Mouse (Mus musculus) myocyte (in vitro differentiated cells): ENCODE measurements around the gene Tle6. TPM values are rescaled to one million over a fixed set of nuclear protein-coding genes. Genes with fewer than 3 reads are reported as not detected.

ENCODE experiments used
- H3K27me3 ChIP-seq: one replicate; pipeline ENCODE4 v1.6.1; 2011; ENCODE audit not compliant: control insufficient read depth, insufficient read depth, insufficient read length
- H3K36me3 ChIP-seq: one replicate; pipeline ENCODE4 v1.6.1; 2011; ENCODE audit not compliant: control insufficient read depth, insufficient read depth
- H3K4me2 ChIP-seq: one replicate; pipeline ENCODE4 v1.6.1; 2011; ENCODE audit warnings: low read depth, control low read depth
- H3K4me3 ChIP-seq: one replicate; pipeline ENCODE4 v1.5.1; 2011; ENCODE audit warnings: mild to moderate bottlenecking, control low read depth, moderate library complexity
- H3K79me2 ChIP-seq: one replicate; pipeline ENCODE4 v1.6.1; 2011; ENCODE audit not compliant: control insufficient read depth, insufficient read depth
- H3ac ChIP-seq: one replicate; pipeline ENCODE4 v1.6.1; 2011; ENCODE audit not compliant: control insufficient read depth, insufficient read length
- CEBPB ChIP-seq: IDR thresholded peaks from 2 replicates; pipeline ENCODE4 v1.6.1; 2011; ENCODE audit warnings: mild to moderate bottlenecking, moderate library complexity; ENCODE audit not compliant: poor library complexity, insufficient read depth, severe bottlenecking
- E2F4 ChIP-seq: IDR thresholded peaks from one replicate; pipeline ENCODE4 v1.6.1; 2011; ENCODE audit warnings: mild to moderate bottlenecking, control low read depth, moderate library complexity; ENCODE audit not compliant: insufficient read depth
- MAX ChIP-seq: IDR thresholded peaks from one replicate; pipeline ENCODE4 v1.6.1; 2011; ENCODE audit warnings: low read depth, mild to moderate bottlenecking, control low read depth
- MYOD1 ChIP-seq, 3 experiments: IDR thresholded peaks; one replicate each; pipeline ENCODE4 v1.6.1; 2011; ENCODE audit warnings: control low read depth in 2 of 3, low read depth in 2 of 3, mild to moderate bottlenecking in 2 of 3, moderate library complexity in 1 of 3; ENCODE audit not compliant: insufficient read length in 2 of 3, control insufficient read depth in 1 of 3
- MYOG ChIP-seq, 3 experiments: IDR thresholded peaks; one replicate each; pipeline ENCODE4 v1.6.1; 2011; ENCODE audit warnings: control low read depth in 2 of 3, low read depth in 2 of 3, mild to moderate bottlenecking in 2 of 3; ENCODE audit not compliant: insufficient read length in 2 of 3, control insufficient read depth in 1 of 3, insufficient read depth in 1 of 3
- POLR2A ChIP-seq: IDR thresholded peaks from one replicate; pipeline ENCODE4 v1.6.1; 2011; ENCODE audit warnings: low read depth, mild to moderate bottlenecking, control low read depth, moderate library complexity; ENCODE audit not compliant: insufficient read length
- POLR2AphosphoS2 ChIP-seq: IDR thresholded peaks from one replicate; pipeline ENCODE4 v1.6.1; 2011; ENCODE audit warnings: low read depth, control low read depth; ENCODE audit not compliant: insufficient read length
- REST ChIP-seq: IDR thresholded peaks from one replicate; pipeline ENCODE4 v1.6.1; 2011; ENCODE audit warnings: mild to moderate bottlenecking, control low read depth, moderate library complexity; ENCODE audit not compliant: insufficient read depth, insufficient read length
- SRF ChIP-seq: IDR thresholded peaks from one replicate; pipeline ENCODE4 v1.6.1; 2011; ENCODE audit warnings: low read depth; ENCODE audit not compliant: control insufficient read depth, insufficient read length
- TCF12 ChIP-seq: IDR thresholded peaks from one replicate; pipeline ENCODE4 v1.6.1; 2011; ENCODE audit warnings: mild to moderate bottlenecking, control low read depth; ENCODE audit not compliant: poor library complexity, insufficient read depth, severe bottlenecking
- TCF3 ChIP-seq: IDR thresholded peaks from one replicate; pipeline ENCODE4 v1.6.1; 2011; ENCODE audit warnings: low read depth, control low read depth; ENCODE audit not compliant: insufficient read length
- USF1 ChIP-seq: IDR thresholded peaks from one replicate; pipeline ENCODE4 v1.6.1; 2011; ENCODE audit warnings: low read depth, mild to moderate bottlenecking, control low read depth, moderate library complexity
- polyA plus RNA-seq: library from polyadenylated mRNA; unstranded; fragments of >200 nt; fragmentation: generic; extraction: Trizol; gene quantifications from one replicate; pipeline ENCODE4 v1.2.1, GENCODE M21; 2012; ENCODE audit warnings: missing spikeins

Tle6 gene
- polyA plus RNA-seq, 1 experiment = 15.3 TPM

- TF ChIP-seq TCF12 = no peak
- no peak for TF ChIP-seq REST
- no peak for TF ChIP-seq MYOD1 (IDR thresholded peaks at IDR 0.05; ENCODE audit: control insufficient read depth in 1 of 3, insufficient read length in 2 of 3, low read depth in 2 of 3)
- no peak for TF ChIP-seq POLR2A
- TF ChIP-seq CEBPB = no peak
- no peak for TF ChIP-seq E2F4
- no peak for TF ChIP-seq TCF3
- TF ChIP-seq POLR2AphosphoS2 = no peak
- TF ChIP-seq SRF = no peak
- TF ChIP-seq MYOG (IDR thresholded peaks at IDR 0.05; ENCODE audit: control insufficient read depth in 1 of 3, insufficient read depth in 1 of 3, insufficient read length in 2 of 3, low read depth in 2 of 3) = no peak
- no peak for TF ChIP-seq USF1
- TF ChIP-seq MAX = no peak
Measured at GRCm38 (mm10) chr10:81553807-81554755, 46.8 kb downstream of the Tle6 start.

GRCm38 (mm10) chr10:81553232-81553631 is 47.6 kb downstream of the Tle6 start:
- H3K4me2 ChIP-seq = no peak overlapping the region
- H3ac ChIP-seq = no peak overlapping the region
- TF ChIP-seq REST (no peak), MAX (no peak), CEBPB (no peak), TCF12 (no peak), POLR2A (no peak), SRF (no peak), MYOG (IDR thresholded peaks at IDR 0.05; ENCODE audit: control insufficient read depth in 1 of 3, insufficient read depth in 1 of 3, insufficient read length in 2 of 3, low read depth in 2 of 3) (no peak), USF1 (no peak), TCF3 (no peak), MYOD1 (IDR thresholded peaks at IDR 0.05; ENCODE audit: control insufficient read depth in 1 of 3, insufficient read length in 2 of 3, low read depth in 2 of 3) (no peak), E2F4 (no peak), POLR2AphosphoS2 (no peak)
- H3K79me2 ChIP-seq = no peaks in the 10 kb centered on the region
- no peaks in the 10 kb centered on the region for H3K27me3 ChIP-seq
- H3K4me3 ChIP-seq = no peak overlapping the region
- H3K36me3 ChIP-seq = no peaks in the 10 kb centered on the region

More at GRCm38 (mm10) chr10:81553807-81554755, 46.8 kb downstream of the Tle6 start:
- Histone ChIP-seq H3K4me2 (no peak overlapping the region), H3K79me2 (no peaks in the 10 kb centered on the region), H3ac (no peak overlapping the region), H3K36me3 (no peaks in the 10 kb centered on the region), H3K27me3 (no peaks in the 10 kb centered on the region), H3K4me3 (no peak overlapping the region)

GRCm38 (mm10) chr10:81551597-81552102 is 49.2 kb downstream of the Tle6 start:
- TF ChIP-seq CEBPB (no peak), SRF (peak; percentile 38), TCF3 (peak; percentile 28), TCF12 (peak; percentile 15), MAX (no peak), MYOG (IDR thresholded peaks at IDR 0.05; ENCODE audit: control insufficient read depth in 1 of 3, insufficient read depth in 1 of 3, insufficient read length in 2 of 3, low read depth in 2 of 3) (peak in 2 of 3 experiments; percentile 28 to 83), E2F4 (no peak), MYOD1 (IDR thresholded peaks at IDR 0.05; ENCODE audit: control insufficient read depth in 1 of 3, insufficient read length in 2 of 3, low read depth in 2 of 3) (peak in 2 of 3 experiments; percentile 64 to 87)
- H3K27me3 ChIP-seq = no peaks in the 10 kb centered on the region
- no peak overlapping the region for H3ac ChIP-seq
- no peaks in the 10 kb centered on the region for H3K36me3 ChIP-seq
- H3K79me2 ChIP-seq = no peaks in the 10 kb centered on the region
- no peak overlapping the region for H3K4me3 ChIP-seq
- H3K4me2 ChIP-seq = peak overlapping the region; percentile 39

- H3K4me3 ChIP-seq = no peak overlapping the region
- H3K27me3 ChIP-seq = no peaks in the 10 kb centered on the region
- no peak overlapping the region for H3K4me2 ChIP-seq
- no peak for TF ChIP-seq SRF
- TF ChIP-seq MYOG (IDR thresholded peaks at IDR 0.05; ENCODE audit: control insufficient read depth in 1 of 3, insufficient read depth in 1 of 3, insufficient read length in 2 of 3, low read depth in 2 of 3) = peak in 1 of 3 experiments; percentile 13
- H3K36me3 ChIP-seq = no peaks in the 10 kb centered on the region
- no peak overlapping the region for H3ac ChIP-seq
- H3K79me2 ChIP-seq = no peaks in the 10 kb centered on the region
Measured at GRCm38 (mm10) chr10:81550257-81550656, 50.6 kb downstream of the Tle6 start.

- H3ac ChIP-seq = no peak overlapping the region
- no peak overlapping the region for H3K4me3 ChIP-seq
- TF ChIP-seq MYOD1 (IDR thresholded peaks at IDR 0.05; ENCODE audit: control insufficient read depth in 1 of 3, insufficient read length in 2 of 3, low read depth in 2 of 3) = no peak
- no peak for TF ChIP-seq MAX
- no peak for TF ChIP-seq USF1
- TF ChIP-seq SRF = no peak
- TF ChIP-seq TCF3 = no peak
- TF ChIP-seq MYOG (IDR thresholded peaks at IDR 0.05; ENCODE audit: control insufficient read depth in 1 of 3, insufficient read depth in 1 of 3, insufficient read length in 2 of 3, low read depth in 2 of 3) = no peak
- no peak for TF ChIP-seq CEBPB
- no peak for TF ChIP-seq POLR2A
- no peak for TF ChIP-seq POLR2AphosphoS2
- TF ChIP-seq TCF12 = no peak
- no peak for TF ChIP-seq REST
- no peak for TF ChIP-seq E2F4
- H3K36me3 ChIP-seq = no peaks in the 10 kb centered on the region
- peaks cover 8% of the 10 kb centered on the region for H3K79me2 ChIP-seq
- H3K27me3 ChIP-seq = no peaks in the 10 kb centered on the region
- H3K4me2 ChIP-seq = no peak overlapping the region
Measured at GRCm38 (mm10) chr10:81548944-81549343, 51.9 kb downstream of the Tle6 start.
